Mouse (Mus musculus) liver, postnatal 0 days (tissue): Measurements from ENCODE around the gene Cep112. TPM values are rescaled to one million over a fixed set of nuclear protein-coding genes. Genes with fewer than 3 reads are reported as not detected.
A peak's percentile ranks its signal among the peaks of the same experiment; 100 is the strongest.

Experiments used
- ATAC-seq: fragments of 200-750 bp; cut with Nextera tagmentation; 2 replicates; pipeline ENCODE4 v1.8.0; 2017; ENCODE audit warnings: mild to moderate bottlenecking, moderate library complexity
- DNase-seq: peaks from one replicate; pipeline ENCODE4 v3.0.0-alpha.2; 2016
- H3K27ac ChIP-seq: fragments of 300-500 bp; sonication (generic); 2 replicates; pipeline ENCODE4 v1.5.1; 2014; ENCODE audit warnings: antibody characterized with exemption, moderate library complexity, mild to moderate bottlenecking, low read depth
- H3K27me3 ChIP-seq: fragments of 300-500 bp; sonication (generic); 2 replicates; pipeline ENCODE4 v1.6.1; 2014; ENCODE audit warnings: low read length, control low read depth, mixed read lengths; ENCODE audit not compliant: insufficient read depth
- H3K36me3 ChIP-seq: fragments of 300-500 bp; sonication (generic); replicated peaks from 2 replicates; pipeline ENCODE4 v1.6.1; 2014; ENCODE audit warnings: mild to moderate bottlenecking, control low read depth, low read length, moderate library complexity, mixed read lengths; ENCODE audit not compliant: insufficient read depth
- H3K4me1 ChIP-seq: fragments of 300-500 bp; sonication (generic); 2 replicates; pipeline ENCODE4 v1.6.1; 2014; ENCODE audit warnings: antibody characterized with exemption, mild to moderate bottlenecking, control low read depth; ENCODE audit not compliant: insufficient read depth
- H3K4me2 ChIP-seq: fragments of 300-500 bp; sonication (generic); 2 replicates; pipeline ENCODE4 v1.6.1; 2014; ENCODE audit warnings: low read depth, mild to moderate bottlenecking, low read length, moderate library complexity, mixed read lengths
- H3K4me3 ChIP-seq: fragments of 300-500 bp; sonication (generic); 2 replicates; pipeline ENCODE4 v1.5.1; 2014; ENCODE audit warnings: low read depth, low read length
- H3K9ac ChIP-seq: fragments of 300-500 bp; sonication (generic); replicated peaks from 2 replicates; pipeline ENCODE4 v1.6.1; 2014; ENCODE audit warnings: mild to moderate bottlenecking, moderate library complexity
- H3K9me3 ChIP-seq: fragments of 300-500 bp; sonication (generic); 2 replicates; pipeline ENCODE4 v1.6.1; 2016; ENCODE audit warnings: mild to moderate bottlenecking, control low read depth, low read length, mixed read lengths
- CTCF ChIP-seq: sonication (generic); IDR thresholded peaks from 2 replicates; pipeline ENCODE4 v1.5.1; 2016; ENCODE audit warnings: antibody characterized with exemption, low read depth
- EP300 ChIP-seq: IDR thresholded peaks from 2 replicates; pipeline ENCODE4 v1.6.1; 2016; ENCODE audit warnings: antibody characterized with exemption, low read depth, mild to moderate bottlenecking
- WGBS: fragments of 180-500 bp; shearing (Covaris S2); extraction: QIAGEN DNeasy Blood & Tissue Kit; methylation state at CpG from one replicate; pipeline ENCODE4 v1.1.7; 2014; ENCODE audit not compliant: insufficient replicate concordance; 5-methylcytosine and 5-hydroxymethylcytosine counted together
- polyA plus RNA-seq: library from polyadenylated mRNA; unstranded; fragments of >200 nt; fragmentation: Nextera tagmentation; extraction: Ambion mirVana; gene quantifications from 2 replicates; pipeline ENCODE4 v1.2.1, GENCODE M21; 2015

The Cep112 gene
- polyA plus RNA-seq, 1 experiment from 2014 or later = 1.1 TPM

- WGBS = 38% methylated on average over 16 of the region's 16 CpGs
- H3K9me3 ChIP-seq = no peaks in the 10 kb centered on the region
- 0 out of 2 replicates have a peak, but pooled peaks cover 6% of the 10 kb centered on the region for H3K27me3 ChIP-seq
- no peaks in the 10 kb centered on the region for H3K36me3 ChIP-seq
- H3K4me2 ChIP-seq = peak overlapping the region; percentile 62
- no peak overlapping the region for H3K9ac ChIP-seq
- H3K27ac ChIP-seq = no peak overlapping the region
- ATAC-seq = no peak
- TF ChIP-seq CTCF = no peak
- TF ChIP-seq EP300 = no peak
- peaks cover 3% of the 10 kb centered on the region; the same call in 1 of the 2 replicates for H3K4me1 ChIP-seq
- DNase-seq = no peak
- no peak overlapping the region for H3K4me3 ChIP-seq
Measured at GRCm38 (mm10) chr11:108890544-108890943, 465.6 kb downstream of the Cep112 start.

GRCm38 (mm10) chr11:108891111-108891870 is 466.3 kb downstream of the Cep112 start:
- DNase-seq (no peak), ATAC-seq (peak; percentile 53; the same call in 1 of the 2 replicates)
- H3K36me3 ChIP-seq = no peaks in the 10 kb centered on the region
- peaks cover 3% of the 10 kb centered on the region; the same call in 1 of the 2 replicates for H3K4me1 ChIP-seq
- peak overlapping the region; percentile 62 for H3K4me2 ChIP-seq
- peak overlapping the region; percentile 15 for H3K4me3 ChIP-seq
- H3K9ac ChIP-seq = peak overlapping the region; percentile 30
- 0 out of 2 replicates have a peak overlapping the region, but pooled peaks have one; percentile 3 for H3K27ac ChIP-seq
- WGBS = 5% methylated on average over 17 of the region's 17 CpGs
- H3K9me3 ChIP-seq = no peaks in the 10 kb centered on the region
- 0 out of 2 replicates have a peak, but pooled peaks cover 6% of the 10 kb centered on the region for H3K27me3 ChIP-seq
- no peak for TF ChIP-seq EP300
- TF ChIP-seq CTCF = no peak

- Histone ChIP-seq H3K4me1 (peaks cover 3% of the 10 kb centered on the region; the same call in 1 of the 2 replicates), H3K27ac (0 out of 2 replicates have a peak overlapping the region, but pooled peaks have one; percentile 3), H3K9ac (no peak overlapping the region; the same call in 1 of the 2 replicates), H3K36me3 (no peaks in the 10 kb centered on the region), H3K4me3 (peak overlapping the region; percentile 15), H3K9me3 (no peaks in the 10 kb centered on the region), H3K4me2 (peak overlapping the region; percentile 62), H3K27me3 (0 out of 2 replicates have a peak, but pooled peaks cover 6% of the 10 kb centered on the region)
- ATAC-seq (no peak), DNase-seq (no peak)
- WGBS = 6% methylated on average over 21 of the region's 21 CpGs
- no peak for TF ChIP-seq EP300
- no peak for TF ChIP-seq CTCF
Measured at GRCm38 (mm10) chr11:108891871-108892380, 466.9 kb downstream of the Cep112 start.

GRCm38 (mm10) chr11:108892406-108892805 is 467.4 kb downstream of the Cep112 start:
- 28% methylated on average over 6 of the region's 7 CpGs for WGBS

GRCm38 (mm10) chr11:108893232-108893790 is 468.3 kb downstream of the Cep112 start:
- peaks cover 3% of the 10 kb centered on the region; the same call in 1 of the 2 replicates for H3K4me1 ChIP-seq
- no peaks in the 10 kb centered on the region for H3K9me3 ChIP-seq
- DNase-seq (no peak), ATAC-seq (no peak)
- no peaks in the 10 kb centered on the region for H3K36me3 ChIP-seq
- H3K4me2 ChIP-seq = no peak overlapping the region
- H3K9ac ChIP-seq = no peak overlapping the region
- 52% methylated on average over 12 of the region's 12 CpGs for WGBS
- H3K27me3 ChIP-seq = 0 out of 2 replicates have a peak, but pooled peaks cover 6% of the 10 kb centered on the region
- TF ChIP-seq EP300 = no peak
- TF ChIP-seq CTCF = no peak
- H3K4me3 ChIP-seq = no peak overlapping the region
- H3K27ac ChIP-seq = no peak overlapping the region

More at GRCm38 (mm10) chr11:108892406-108892805, 467.4 kb downstream of the Cep112 start:
- H3K27ac ChIP-seq = no peak overlapping the region
- ATAC-seq = no peak
- no peaks in the 10 kb centered on the region for H3K36me3 ChIP-seq
- TF ChIP-seq CTCF (no peak), EP300 (no peak)
- no peak overlapping the region for H3K4me3 ChIP-seq
- DNase-seq = no peak
- no peak overlapping the region for H3K9ac ChIP-seq
- H3K4me2 ChIP-seq = no peak overlapping the region
- 0 out of 2 replicates have a peak, but pooled peaks cover 6% of the 10 kb centered on the region for H3K27me3 ChIP-seq
- H3K4me1 ChIP-seq = peaks cover 3% of the 10 kb centered on the region; the same call in 1 of the 2 replicates
- no peaks in the 10 kb centered on the region for H3K9me3 ChIP-seq
